Mouse (Mus musculus): Measurements from ENCODE around the gene Anks3.

GRCm38 (mm10) chr16:4923996-4924395 lies 40.0 kb downstream of the Anks3 start:
- no peak for TF ChIP-seq CTCF (IDR thresholded peaks at IDR 0.05; ENCODE audit: low read depth)
- no peak for TF ChIP-seq EP300 (IDR thresholded peaks at IDR 0.05; ENCODE audit: low read depth)
